Mouse (Mus musculus) layer of hippocampus, postnatal 14 days (tissue): Measurements from ENCODE around the gene Ccnl1. TPM values are rescaled to one million over a fixed set of nuclear protein-coding genes. Genes with fewer than 3 reads are reported as not detected.
A peak's percentile ranks its signal among the peaks of the same experiment; 100 is the strongest.

Experiments
- DNase-seq, 2 experiments: peaks; one replicate each; pipeline ENCODE4 v3.0.0; 2021 to 2022; ENCODE audit warnings: low spot score in 2 of 2, mixed read lengths in 1 of 2
- total RNA-seq, 2 experiments: library from RNA; stranded (reverse); gene quantifications; 2 replicates each; pipeline ENCODE4 v1.2.3; 2021

Ccnl1 gene
- total RNA-seq, 2 experiments from 2014 or later, result 52.3 to 59.4 TPM

- no peak for DNase-seq
Observed at GRCm38 (mm10) chr3:65928614-65929272, 29.3 kb downstream of the Ccnl1 start.

GRCm38 (mm10) chr3:65927685-65928084, 30.4 kb downstream of the Ccnl1 start:
- no peak for DNase-seq

GRCm38 (mm10) chr3:65927101-65927501, 30.9 kb downstream of the Ccnl1 start:
- no peak for DNase-seq

GRCm38 (mm10) chr3:65926426-65926825, 31.6 kb downstream of the Ccnl1 start:
- DNase-seq, result no peak

GRCm38 (mm10) chr3:65925058-65925740, 32.9 kb downstream of the Ccnl1 start:
- DNase-seq, result no peak

GRCm38 (mm10) chr3:65922420-65922819, 35.6 kb downstream of the Ccnl1 start:
- no peak for DNase-seq

GRCm38 (mm10) chr3:65921671-65922070, 36.4 kb downstream of the Ccnl1 start:
- no peak for DNase-seq

- DNase-seq, result no peak
Observed at GRCm38 (mm10) chr3:65919016-65919415, 39.0 kb downstream of the Ccnl1 start.

- no peak for DNase-seq
Observed at GRCm38 (mm10) chr3:65912928-65913327, 45.1 kb downstream of the Ccnl1 start.

- peak in 1 of 2 experiments; percentile 49 for DNase-seq
Observed at GRCm38 (mm10) chr3:65912217-65912616, 45.8 kb downstream of the Ccnl1 start.

GRCm38 (mm10) chr3:65911265-65911664, 46.8 kb downstream of the Ccnl1 start:
- DNase-seq, result no peak

- DNase-seq, result no peak
Observed at GRCm38 (mm10) chr3:65909454-65909853, 48.6 kb downstream of the Ccnl1 start.

- no peak for DNase-seq
Observed at GRCm38 (mm10) chr3:65907536-65907935, 50.5 kb downstream of the Ccnl1 start.

GRCm38 (mm10) chr3:65905281-65906169, 52.5 kb downstream of the Ccnl1 start:
- peak in 1 of 2 experiments; percentile 43 for DNase-seq

- no peak for DNase-seq
Observed at GRCm38 (mm10) chr3:65904711-65905110, 53.3 kb downstream of the Ccnl1 start.

GRCm38 (mm10) chr3:65904106-65904505, 53.9 kb downstream of the Ccnl1 start:
- no peak for DNase-seq

- DNase-seq, result no peak
Observed at GRCm38 (mm10) chr3:65898598-65899278, 59.3 kb downstream of the Ccnl1 start.

- DNase-seq, result no peak
Observed at GRCm38 (mm10) chr3:65897233-65897993, 60.6 kb downstream of the Ccnl1 start.
